Mouse (Mus musculus): ENCODE data around the gene Acox3.

GRCm38 (mm10) chr5:35582445-35583220 lies at the start of gene Acox3:
- TF ChIP-seq CTCF (IDR thresholded peaks at IDR 0.05; ENCODE audit: low read depth, low read length): no peak
- no peak for TF ChIP-seq POLR2A (IDR thresholded peaks at IDR 0.05; ENCODE audit: borderline replicate concordance, low read depth, low read length)

All from bone marrow macrophage, adult 2 months (primary cell).